Mouse (Mus musculus): ENCODE data around the gene Cd27.

- TF ChIP-seq POLR2A (IDR thresholded peaks at IDR 0.05; ENCODE audit: low read depth, low read length) (no peak), CTCF (IDR thresholded peaks at IDR 0.05; ENCODE audit: extremely low read depth, insufficient read length, insufficient replicate concordance, low read depth, low read length) (no peak)
These were observed 49.1 kb upstream of the Cd27 start, which contains the start of gene Tuba3a for GRCm38 (mm10) chr6:125285890-125286289.

All from small intestine, adult 2 months (tissue).